19 mouse cellular contexts compared by ENCODE assay signal in genomic region chr14:54225725-54226124, GRCm38 (mm10). TPM values are rescaled to one million over a fixed set of nuclear protein-coding genes. Genes with fewer than 3 reads are reported as not detected.
DNase-seq lines count a peak whose midpoint lies in the region; ATAC-seq lines count a peak whose summit lies in the region.
"Had no signal": no experiment of that assay in that cellular context is flagged by ENCODE, and none has a peak within 500 bp of the region (broad histone marks: within the 10 kb centered on the region; RNA-seq: fewer than 3 reads in every experiment).

No protein-coding gene starts in this region.

- ATAC-seq in hindbrain, embryonic 15.5 days (ENCODE audit: low FRiP score, low read depth), result no peak
- ATAC-seq: forebrain, embryonic 14.5 days had no signal

- no peaks in the 10 kb centered on the region for H3K27me3 ChIP-seq in hindbrain, embryonic 15.5 days
- peaks cover 11% of the 10 kb centered on the region; the same call in 1 of the 2 replicates for H3K27me3 ChIP-seq in hindbrain, embryonic 10.5 days (ENCODE audit: insufficient read depth, poor library complexity, severe bottlenecking)
- H3K27me3 ChIP-seq in splenic B cell, adult 2 months (ENCODE audit: control insufficient read depth, insufficient read depth, low read length, poor library complexity, severe bottlenecking), result no peaks in the 10 kb centered on the region
- H3K27me3 ChIP-seq: heart, embryonic 12.5 days; limb, embryonic 15.5 days had no signal

- 70% methylated on average over 11 of the region's 11 CpGs for WGBS in hindbrain, embryonic 15.5 days
- 84% methylated on average over 11 of the region's 11 CpGs for whole genome bisulfite sequencing in hindbrain, embryonic 10.5 days

- no peaks in the 10 kb centered on the region for H3K9me3 ChIP-seq in hindbrain, embryonic 15.5 days
- no peaks in the 10 kb centered on the region for H3K9me3 ChIP-seq in hindbrain, embryonic 10.5 days
- H3K9me3 ChIP-seq: embryonic facial prominence, embryonic 13.5 days; heart, embryonic 12.5 days; limb, embryonic 15.5 days; midbrain, embryonic 12.5 days had no signal

- no peak overlapping the region for H3K4me3 ChIP-seq in hindbrain, embryonic 15.5 days
- no peak overlapping the region for H3K4me3 ChIP-seq in hindbrain, embryonic 10.5 days
- H3K4me3 ChIP-seq: embryonic facial prominence, embryonic 13.5 days; heart, embryonic 12.5 days; limb, embryonic 15.5 days; midbrain, embryonic 12.5 days had no signal

- no peak for DNase-seq in hindbrain, embryonic 10.5 days (ENCODE audit: low spot score)
- peak; percentile 42 for DNase-seq in thymus, postnatal 0 days (ENCODE audit: low spot score)
- no peak for DNase-seq in thymus, postnatal 10 days (ENCODE audit: low spot score in 2 of 2)
- peak; percentile 51 for DNase-seq in splenic B cell, adult 2 months (ENCODE audit: low read depth, low spot score)
- DNase-seq in testis, postnatal 14 days (ENCODE audit: low spot score), result no peak
- no peak for DNase-seq in urinary bladder, postnatal 14 days (ENCODE audit: low spot score)
- DNase-seq: adrenal gland, postnatal 10 days; gastrocnemius, postnatal 10 days; kidney, adult 18-20 months; right cerebral cortex, postnatal 25 days had no signal

- H3K9ac ChIP-seq in hindbrain, embryonic 15.5 days, result no peak overlapping the region
- H3K9ac ChIP-seq: embryonic facial prominence, embryonic 13.5 days; heart, embryonic 12.5 days; limb, embryonic 15.5 days; midbrain, embryonic 12.5 days had no signal

- peak overlapping the region; percentile 35; the same call in 1 of the 2 replicates for H3K27ac ChIP-seq in hindbrain, embryonic 15.5 days (replicated peaks)
- no peak overlapping the region for H3K27ac ChIP-seq in hindbrain, embryonic 10.5 days
- H3K27ac ChIP-seq: embryonic facial prominence, embryonic 13.5 days; limb, embryonic 15.5 days had no signal

- no peaks in the 10 kb centered on the region for H3K36me3 ChIP-seq in hindbrain, embryonic 15.5 days
- H3K36me3 ChIP-seq in hindbrain, embryonic 10.5 days, result no peaks in the 10 kb centered on the region
- no peaks in the 10 kb centered on the region for H3K36me3 ChIP-seq in splenic B cell, adult 2 months (ENCODE audit: control insufficient read depth, insufficient read depth, low read length, poor library complexity, severe bottlenecking)
- H3K36me3 ChIP-seq: embryonic facial prominence, embryonic 13.5 days; heart, embryonic 12.5 days; limb, embryonic 15.5 days; midbrain, embryonic 12.5 days had no signal

- peaks cover 25% of the 10 kb centered on the region for H3K4me1 ChIP-seq in hindbrain, embryonic 15.5 days (replicated peaks)
- H3K4me1 ChIP-seq in hindbrain, embryonic 10.5 days (replicated peaks), result peaks cover 33% of the 10 kb centered on the region

- H3K4me2 ChIP-seq in hindbrain, embryonic 15.5 days, result no peak overlapping the region
- H3K4me2 ChIP-seq: embryonic facial prominence, embryonic 13.5 days; heart, embryonic 12.5 days; limb, embryonic 15.5 days; midbrain, embryonic 12.5 days had no signal

RNA-seq across cellular contexts. Expression of gene Dad1, which starts 28.2 kb away (rescaled TPM):
- polyA plus RNA-seq in hindbrain, embryonic 15.5 days (2015; fragmentation: Nextera tagmentation; extraction: Ambion mirVana), result 345 and 374 TPM in 2 replicates
- polyA plus RNA-seq in hindbrain, embryonic 10.5 days (2016; fragmentation: Nextera tagmentation; extraction: Ambion mirVana), result 243 and 271 TPM in 2 replicates
- 400 and 426 TPM in 2 replicates for polyA plus RNA-seq in thymus, postnatal 0 days (2015; fragmentation: Nextera tagmentation; extraction: Ambion mirVana)

RNA-seq across cellular contexts. Expression of gene Abhd4, which starts 28.3 kb away (rescaled TPM):
- 58.2 and 66.3 TPM in 2 replicates for polyA plus RNA-seq in hindbrain, embryonic 15.5 days (2015; fragmentation: Nextera tagmentation; extraction: Ambion mirVana)
- polyA plus RNA-seq in hindbrain, embryonic 10.5 days (2016; fragmentation: Nextera tagmentation; extraction: Ambion mirVana), result 39.6 and 44.7 TPM in 2 replicates
- 19.2 and 19.7 TPM in 2 replicates for polyA plus RNA-seq in thymus, postnatal 0 days (2015; fragmentation: Nextera tagmentation; extraction: Ambion mirVana)

RNA-seq across cellular contexts. Expression of gene Olfr49, which starts 59.0 kb away (rescaled TPM):
- not detected in 2 replicates for polyA plus RNA-seq in hindbrain, embryonic 15.5 days (2015; fragmentation: Nextera tagmentation; extraction: Ambion mirVana)
- not detected in 2 replicates for polyA plus RNA-seq in hindbrain, embryonic 10.5 days (2016; fragmentation: Nextera tagmentation; extraction: Ambion mirVana)
- polyA plus RNA-seq in thymus, postnatal 0 days (2015; fragmentation: Nextera tagmentation; extraction: Ambion mirVana), result not detected in 2 replicates
- polyA plus RNA-seq: brain, embryonic 14.5 days; embryonic facial prominence, embryonic 13.5 days; forebrain, embryonic 14.5 days; heart, embryonic 12.5 days; limb, embryonic 15.5 days; liver, embryonic 16.5 days; midbrain, embryonic 12.5 days; testis, adult 2 months had no signal

Comparison
In these comparisons a context has a peak if more than half of its experiments do, and no peak if none do; other contexts are left out.
1. DNase-seq: peak in thymus, postnatal 0 days (single experiment) and splenic B cell, adult 2 months (single experiment); none in hindbrain, embryonic 10.5 days (single experiment), thymus, postnatal 10 days (0 of 2), testis, postnatal 14 days (single experiment) and urinary bladder, postnatal 14 days (single experiment).